22 mouse cellular contexts compared by ENCODE assay signal in genomic region chr9:27476636-27477035, GRCm38 (mm10).
A peak's percentile ranks its signal among the peaks of the same experiment; 100 is the strongest.
DNase-seq lines count a peak whose midpoint lies in the region; ATAC-seq and TF ChIP-seq lines count a peak whose summit lies in the region.
"Had no signal": no experiment of that assay in that cellular context is flagged by ENCODE, and none has a peak within 500 bp of the region (broad histone marks: within the 10 kb centered on the region; RNA-seq: fewer than 3 reads in every experiment).

No protein-coding gene starts in this region.

- no peaks in the 10 kb centered on the region for H3K36me3 ChIP-seq in forebrain, embryonic 16.5 days (ENCODE audit: control insufficient read depth, insufficient read depth)
- no peaks in the 10 kb centered on the region for H3K36me3 ChIP-seq in forebrain, embryonic 10.5 days (replicated peaks)
- no peaks in the 10 kb centered on the region for H3K36me3 ChIP-seq in hindbrain, postnatal 0 days (ENCODE audit: insufficient read depth, low read length)
- H3K36me3 ChIP-seq in hindbrain, embryonic 16.5 days (ENCODE audit: control insufficient read depth, insufficient read depth, low read length), result no peaks in the 10 kb centered on the region
- H3K36me3 ChIP-seq: forebrain, embryonic 12.5 days; G1E; heart, embryonic 10.5 days; heart, embryonic 13.5 days; hindbrain, embryonic 12.5 days had no signal

- no peak overlapping the region for H3K4me3 ChIP-seq in forebrain, embryonic 16.5 days (replicated peaks; ENCODE audit: low read length)
- H3K4me3 ChIP-seq in forebrain, embryonic 10.5 days, result no peak overlapping the region
- H3K4me3 ChIP-seq in hindbrain, postnatal 0 days (ENCODE audit: low read length), result no peak overlapping the region
- no peak overlapping the region for H3K4me3 ChIP-seq in hindbrain, embryonic 16.5 days (ENCODE audit: low read length)
- H3K4me3 ChIP-seq: forebrain, embryonic 12.5 days; heart, adult 2 months; heart, embryonic 10.5 days; heart, embryonic 13.5 days; hindbrain, embryonic 12.5 days had no signal

- no peaks in the 10 kb centered on the region for H3K27me3 ChIP-seq in forebrain, embryonic 16.5 days (replicated peaks; ENCODE audit: control insufficient read depth, insufficient read depth, low read length)
- H3K27me3 ChIP-seq in forebrain, embryonic 10.5 days (ENCODE audit: poor library complexity, severe bottlenecking), result no peaks in the 10 kb centered on the region
- no peaks in the 10 kb centered on the region for H3K27me3 ChIP-seq in hindbrain, postnatal 0 days (ENCODE audit: insufficient read depth, low read length)
- H3K27me3 ChIP-seq in hindbrain, embryonic 16.5 days (replicated peaks; ENCODE audit: control insufficient read depth, insufficient read depth, low read length), result no peaks in the 10 kb centered on the region
- H3K27me3 ChIP-seq: forebrain, embryonic 12.5 days; heart, embryonic 13.5 days; hindbrain, embryonic 12.5 days had no signal

- no peak overlapping the region for H3K9ac ChIP-seq in forebrain, embryonic 16.5 days (replicated peaks; ENCODE audit: low read depth, low read length)
- H3K9ac ChIP-seq in hindbrain, postnatal 0 days (replicated peaks; ENCODE audit: low read length), result no peak overlapping the region
- no peak overlapping the region for H3K9ac ChIP-seq in hindbrain, embryonic 16.5 days (ENCODE audit: low read depth, low read length)
- H3K9ac ChIP-seq: forebrain, embryonic 12.5 days; heart, embryonic 13.5 days; hindbrain, embryonic 12.5 days had no signal

- no peak for TF ChIP-seq CTCF in hindbrain, postnatal 0 days (IDR thresholded peaks at IDR 0.05; ENCODE audit: low read depth)

- H3K4me2 ChIP-seq in forebrain, embryonic 16.5 days (ENCODE audit: low read length), result no peak overlapping the region
- no peak overlapping the region for H3K4me2 ChIP-seq in hindbrain, postnatal 0 days (ENCODE audit: low read depth, low read length)
- H3K4me2 ChIP-seq in hindbrain, embryonic 16.5 days (ENCODE audit: low read length), result no peak overlapping the region
- H3K4me2 ChIP-seq: forebrain, embryonic 12.5 days; heart, embryonic 13.5 days; hindbrain, embryonic 12.5 days had no signal

- ATAC-seq in forebrain, embryonic 16.5 days, result peak; percentile 31; the same call in 1 of the 2 replicates
- ATAC-seq in hindbrain, postnatal 0 days, result 0 out of 2 replicates have a peak, but pooled peaks have one; percentile 18
- no peak for ATAC-seq in hindbrain, embryonic 16.5 days
- ATAC-seq: intestine, postnatal 0 days; Patski had no signal

- H3K27ac ChIP-seq in forebrain, embryonic 16.5 days (ENCODE audit: low read length), result peak overlapping the region; percentile 24
- no peak overlapping the region for H3K27ac ChIP-seq in forebrain, embryonic 10.5 days
- H3K27ac ChIP-seq in hindbrain, postnatal 0 days, result no peak overlapping the region
- no peak overlapping the region for H3K27ac ChIP-seq in hindbrain, embryonic 16.5 days (ENCODE audit: low read depth, low read length)
- H3K27ac ChIP-seq: forebrain, embryonic 12.5 days; heart, adult 2 months; heart, embryonic 10.5 days; heart, embryonic 13.5 days; hindbrain, embryonic 12.5 days had no signal

- 59% methylated on average over 5 of the region's 5 CpGs for WGBS in forebrain, embryonic 16.5 days
- 86% methylated on average over 5 of the region's 5 CpGs for WGBS in forebrain, embryonic 10.5 days
- WGBS in hindbrain, postnatal 0 days, result 40% methylated on average over 5 of the region's 5 CpGs
- 57% methylated on average over 5 of the region's 5 CpGs for WGBS in hindbrain, embryonic 16.5 days

- H3K4me1 ChIP-seq in forebrain, embryonic 16.5 days (replicated peaks; ENCODE audit: control insufficient read depth, insufficient read depth, low read length), result peaks cover 10% of the 10 kb centered on the region
- no peaks in the 10 kb centered on the region for H3K4me1 ChIP-seq in forebrain, embryonic 10.5 days
- peaks cover 7% of the 10 kb centered on the region; the same call in 1 of the 2 replicates for H3K4me1 ChIP-seq in hindbrain, postnatal 0 days (ENCODE audit: insufficient read depth, low read length)
- 0 out of 2 replicates have a peak, but pooled peaks cover 2% of the 10 kb centered on the region for H3K4me1 ChIP-seq in hindbrain, embryonic 16.5 days (ENCODE audit: control insufficient read depth, insufficient read depth, low read depth, low read length)
- H3K4me1 ChIP-seq: forebrain, embryonic 12.5 days; heart, embryonic 10.5 days; heart, embryonic 13.5 days had no signal

- peak; percentile 31 to 36 for DNase-seq in cerebellum, postnatal 14 days
- no peak for DNase-seq in cerebellum, adult 11-12 months
- no peak for DNase-seq in forebrain, embryonic 10.5 days (ENCODE audit: extremely low spot score, low spot score)
- peak; percentile 10 for DNase-seq in hindbrain, postnatal 0 days (ENCODE audit: low spot score)
- DNase-seq: adrenal gland, postnatal 10 days; adrenal gland, postnatal 36 days; B cell, adult 2 months; gastrocnemius, postnatal 10 days; gastrocnemius, postnatal 36 days; heart, adult 2 months; heart, postnatal 14 days; heart, postnatal 4 days; kidney, adult 2 months had no signal

- no peaks in the 10 kb centered on the region for H3K9me3 ChIP-seq in forebrain, embryonic 16.5 days (ENCODE audit: control insufficient read depth, low read length)
- no peaks in the 10 kb centered on the region for H3K9me3 ChIP-seq in forebrain, embryonic 10.5 days
- no peaks in the 10 kb centered on the region for H3K9me3 ChIP-seq in hindbrain, postnatal 0 days (ENCODE audit: low read length)
- no peaks in the 10 kb centered on the region for H3K9me3 ChIP-seq in hindbrain, embryonic 16.5 days (ENCODE audit: control insufficient read depth, low read length)
- H3K9me3 ChIP-seq: forebrain, embryonic 12.5 days; heart, embryonic 10.5 days; heart, embryonic 13.5 days; hindbrain, embryonic 12.5 days had no signal

Comparison
In these comparisons a context has a peak if more than half of its experiments do, and no peak if none do; other contexts are left out.
1. DNase-seq: peak in cerebellum, postnatal 14 days (2 of 2) and hindbrain, postnatal 0 days (single experiment); none in cerebellum, adult 11-12 months (single experiment) and forebrain, embryonic 10.5 days (single experiment).